Mouse (Mus musculus) neural tube, embryonic 11.5 days (tissue): ENCODE measurements around the gene G0s2. TPM values are rescaled to one million over a fixed set of nuclear protein-coding genes. Genes with fewer than 3 reads are reported as not detected.
A peak's percentile ranks its signal among the peaks of the same experiment; 100 is the strongest.

ENCODE experiments used
- ATAC-seq: fragments of 200-750 bp; cut with Nextera tagmentation; 2 replicates; pipeline ENCODE4 v1.8.0; 2017; ENCODE audit warnings: moderate number of reproducible peaks, mild to moderate bottlenecking, moderate TSS enrichment, moderate library complexity; ENCODE audit not compliant: insufficient read depth, low FRiP score, low TSS enrichment
- DNase-seq: peaks from one replicate; pipeline ENCODE4 v3.0.0-alpha.2; 2015; ENCODE audit warnings: low spot score
- H3K27ac ChIP-seq: fragments of 300-500 bp; sonication (generic); 2 replicates; pipeline ENCODE4 v1.5.1; 2014; ENCODE audit warnings: low read depth, mild to moderate bottlenecking, low read length
- H3K27me3 ChIP-seq: fragments of 300-500 bp; sonication (generic); 2 replicates; pipeline ENCODE4 v1.6.1; 2014; ENCODE audit warnings: mild to moderate bottlenecking, low read length, mixed read lengths; ENCODE audit not compliant: control insufficient read depth, insufficient read depth
- H3K36me3 ChIP-seq: fragments of 300-500 bp; sonication (generic); 2 replicates; pipeline ENCODE4 v1.6.1; 2014; ENCODE audit warnings: mild to moderate bottlenecking, low read length, moderate library complexity, mixed read lengths; ENCODE audit not compliant: control insufficient read depth, insufficient read depth
- H3K4me1 ChIP-seq: fragments of 300-500 bp; sonication (generic); 2 replicates; pipeline ENCODE4 v1.6.1; 2014; ENCODE audit warnings: low read length, mixed read lengths; ENCODE audit not compliant: control insufficient read depth, insufficient read depth
- H3K4me2 ChIP-seq: fragments of 300-500 bp; sonication (generic); 2 replicates; pipeline ENCODE4 v1.6.1; 2014; ENCODE audit warnings: low read depth, mild to moderate bottlenecking, moderate library complexity
- H3K4me3 ChIP-seq: fragments of 300-500 bp; sonication (generic); 2 replicates; pipeline ENCODE4 v1.5.1; 2014; ENCODE audit warnings: low read depth, low read length
- H3K9ac ChIP-seq: fragments of 300-500 bp; sonication (generic); 2 replicates; pipeline ENCODE4 v1.6.1; 2014; ENCODE audit warnings: mild to moderate bottlenecking, low read length
- H3K9me3 ChIP-seq: fragments of 300-500 bp; sonication (generic); 2 replicates; pipeline ENCODE4 v1.6.1; 2016; ENCODE audit warnings: low read length; ENCODE audit not compliant: control insufficient read depth
- WGBS: fragments of 180-500 bp; shearing (Covaris S2); extraction: QIAGEN DNeasy Blood & Tissue Kit; methylation state at CpG from one replicate; pipeline ENCODE4 v1.1.7; 2014; 5-methylcytosine and 5-hydroxymethylcytosine counted together
- polyA plus RNA-seq: library from polyadenylated mRNA; unstranded; fragments of >200 nt; fragmentation: Nextera tagmentation; extraction: Ambion mirVana; gene quantifications from 2 replicates; pipeline ENCODE4 v1.2.1, GENCODE M21; 2014

Gene G0s2
- polyA plus RNA-seq, 1 experiment from 2014 or later, result 7.4 TPM

- no peaks in the 10 kb centered on the region for H3K4me1 ChIP-seq
- no peak overlapping the region for H3K9ac ChIP-seq
- H3K27ac ChIP-seq, result no peak overlapping the region
- 86% methylated on average over 2 of the region's 2 CpGs for WGBS
- no peak overlapping the region for H3K4me3 ChIP-seq
- H3K4me2 ChIP-seq, result no peak overlapping the region
- ATAC-seq (no peak), DNase-seq (no peak)
- H3K36me3 ChIP-seq, result no peaks in the 10 kb centered on the region
- no peaks in the 10 kb centered on the region for H3K27me3 ChIP-seq
- H3K9me3 ChIP-seq, result no peaks in the 10 kb centered on the region
Observed at GRCm38 (mm10) chr1:193281344-193281743, 8.3 kb upstream of the G0s2 start.

GRCm38 (mm10) chr1:193279492-193279891 is 6.5 kb upstream of the G0s2 start:
- Histone ChIP-seq H3K36me3 (no peaks in the 10 kb centered on the region), H3K4me2 (no peak overlapping the region), H3K27ac (no peak overlapping the region), H3K4me3 (no peak overlapping the region), H3K9ac (no peak overlapping the region), H3K4me1 (no peaks in the 10 kb centered on the region), H3K9me3 (no peaks in the 10 kb centered on the region), H3K27me3 (no peaks in the 10 kb centered on the region)
- WGBS, result 92% methylated on average over 4 of the region's 4 CpGs
- DNase-seq (no peak), ATAC-seq (no peak)

GRCm38 (mm10) chr1:193278414-193279045 is 5.5 kb upstream of the G0s2 start:
- Histone ChIP-seq H3K4me2 (no peak overlapping the region), H3K4me3 (no peak overlapping the region), H3K27me3 (no peaks in the 10 kb centered on the region), H3K9me3 (no peaks in the 10 kb centered on the region), H3K36me3 (no peaks in the 10 kb centered on the region), H3K4me1 (no peaks in the 10 kb centered on the region), H3K27ac (no peak overlapping the region), H3K9ac (no peak overlapping the region)
- ATAC-seq, result no peak
- 40% methylated on average over 6 of the region's 6 CpGs for WGBS
- no peak for DNase-seq

GRCm38 (mm10) chr1:193274407-193275071 is 1.5 kb upstream of the G0s2 start:
- 86% methylated on average over 8 of the region's 8 CpGs for WGBS
- Histone ChIP-seq H3K36me3 (no peaks in the 10 kb centered on the region), H3K9me3 (no peaks in the 10 kb centered on the region), H3K27me3 (no peaks in the 10 kb centered on the region), H3K4me1 (peaks cover 8% of the 10 kb centered on the region; the same call in 1 of the 2 replicates), H3K9ac (no peak overlapping the region), H3K4me3 (no peak overlapping the region), H3K4me2 (no peak overlapping the region), H3K27ac (no peak overlapping the region)
- ATAC-seq (no peak), DNase-seq (no peak)

GRCm38 (mm10) chr1:193272137-193272915 is 691 bp downstream of the G0s2 start:
- Histone ChIP-seq H3K4me1 (peaks cover 8% of the 10 kb centered on the region; the same call in 1 of the 2 replicates), H3K36me3 (no peaks in the 10 kb centered on the region), H3K27me3 (no peaks in the 10 kb centered on the region), H3K4me2 (peak overlapping the region; percentile 72), H3K9ac (peak overlapping the region; percentile 60), H3K4me3 (peak overlapping the region; percentile 36), H3K9me3 (no peaks in the 10 kb centered on the region), H3K27ac (0 out of 2 replicates have a peak overlapping the region, but pooled peaks have one; percentile 35)
- DNase-seq, result peak; percentile 57
- WGBS, result 10% methylated on average over 24 of the region's 24 CpGs
- ATAC-seq, result peak; percentile 69

- no peak overlapping the region for H3K27ac ChIP-seq
- ATAC-seq (no peak), DNase-seq (no peak)
- H3K4me2 ChIP-seq, result no peak overlapping the region
- no peak overlapping the region for H3K4me3 ChIP-seq
- no peaks in the 10 kb centered on the region for H3K36me3 ChIP-seq
- H3K9me3 ChIP-seq, result no peaks in the 10 kb centered on the region
- H3K27me3 ChIP-seq, result no peaks in the 10 kb centered on the region
- no peak overlapping the region for H3K9ac ChIP-seq
- WGBS, result 63% methylated on average over 6 of the region's 6 CpGs
- H3K4me1 ChIP-seq, result peaks cover 8% of the 10 kb centered on the region; the same call in 1 of the 2 replicates
Observed at GRCm38 (mm10) chr1:193270965-193271763, 1.9 kb downstream of the G0s2 start.

GRCm38 (mm10) chr1:193265734-193266133 is 7.3 kb downstream of the G0s2 start:
- DNase-seq (no peak), ATAC-seq (no peak)
- Histone ChIP-seq H3K27me3 (no peaks in the 10 kb centered on the region), H3K4me1 (no peaks in the 10 kb centered on the region), H3K4me2 (no peak overlapping the region), H3K4me3 (no peak overlapping the region), H3K36me3 (no peaks in the 10 kb centered on the region), H3K9me3 (no peaks in the 10 kb centered on the region), H3K27ac (no peak overlapping the region), H3K9ac (no peak overlapping the region)

GRCm38 (mm10) chr1:193263955-193264598 is 8.9 kb downstream of the G0s2 start, which contains the start of gene Hsd11b1:
Hsd11b1 (minus strand) TSS chr1:193264075.
- Histone ChIP-seq H3K4me3 (no peak within 1 kb of the TSS), H3K27ac (no peak within 1 kb of the TSS), H3K36me3 (no peaks in the 10 kb centered on the region), H3K4me2 (no peak within 1 kb of the TSS), H3K9ac (no peak within 1 kb of the TSS), H3K9me3 (no peaks in the 10 kb centered on the region), H3K27me3 (no peaks in the 10 kb centered on the region), H3K4me1 (no peaks in the 10 kb centered on the region)
- WGBS, result 73% methylated on average over 5 of the region's 5 CpGs
- DNase-seq, result no peak
- ATAC-seq, result no peak
